Mouse (Mus musculus) stomach, postnatal 0 days (tissue): Measurements from ENCODE around the gene Dctn1.

Experiments used
- CTCF ChIP-seq: IDR thresholded peaks from 2 replicates; pipeline ENCODE4 v1.5.1; 2016; ENCODE audit warnings: antibody characterized with exemption, low read depth, mild to moderate bottlenecking, moderate library complexity
- EP300 ChIP-seq: optimal IDR thresholded peaks from 2 replicates; pipeline ENCODE3; 2016; ENCODE audit warnings: antibody characterized with exemption

DNA sequence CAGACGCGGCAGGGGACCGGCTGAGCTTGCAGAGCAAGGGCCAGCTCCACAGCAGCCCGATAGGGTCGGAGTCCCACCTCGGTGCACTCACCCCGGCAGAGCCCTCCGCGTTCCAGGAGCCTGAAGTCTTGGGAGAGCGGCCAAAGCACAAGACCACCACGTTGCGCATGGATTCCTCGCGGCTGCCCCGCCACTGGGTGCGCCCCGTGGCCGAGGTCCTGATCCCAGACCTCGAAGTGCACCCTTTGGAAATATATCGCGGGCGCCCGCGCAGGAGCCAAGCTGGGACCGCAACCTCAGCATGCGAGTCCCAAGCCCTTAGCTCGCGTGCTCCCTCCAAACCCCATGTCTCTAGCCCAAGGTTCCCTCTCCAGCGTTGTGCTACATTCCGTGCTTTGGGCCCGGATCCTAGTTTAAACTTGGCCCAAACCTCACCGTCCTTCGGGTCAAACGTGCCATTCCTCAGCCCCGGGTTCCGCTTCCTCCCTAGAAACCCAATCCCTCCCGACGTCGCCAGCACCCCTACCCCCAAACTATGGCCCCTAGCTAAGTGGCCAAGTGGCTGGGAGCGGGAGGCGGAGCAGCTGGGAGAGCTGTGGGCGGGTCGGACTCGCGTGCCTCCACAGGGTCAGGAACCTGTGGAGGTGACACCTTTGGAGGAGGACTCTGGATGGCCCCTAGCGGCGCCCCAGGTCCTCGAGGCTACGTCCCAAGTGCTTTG is 3.6 kb upstream of the Dctn1 start:
- TF ChIP-seq CTCF, result no peak
- no peak for TF ChIP-seq EP300
